In genomic region chr9:72208296-72208695, GRCm38 (mm10) we compare ENCODE assay signal across 15 mouse cellular contexts.
"Had no signal": no experiment of that assay in that cellular context is flagged by ENCODE, and none has a peak within 500 bp of the region (broad histone marks: within the 10 kb centered on the region; RNA-seq: fewer than 3 reads in every experiment).

No protein-coding gene starts in this region.

- DNase-seq: kidney, adult 2 months; kidney, postnatal 25 days; layer of hippocampus, adult 9-11 months; liver, embryonic 13.5 days; lung, adult 2 months; lung, postnatal 14 days; lung, postnatal 4 days; midbrain, embryonic 14.5 days; retina, postnatal 1 day; right cerebral cortex, postnatal 25 days had no signal

- H3K4me3 ChIP-seq: layer of hippocampus, adult 2 months; left cerebral cortex, adult 2 months; liver, embryonic 13.5 days; neural tube, embryonic 13.5 days had no signal

- H3K27me3 ChIP-seq: liver, embryonic 13.5 days; neural tube, embryonic 13.5 days had no signal

- H3K27ac ChIP-seq: kidney, postnatal 0 days; layer of hippocampus, adult 2 months; left cerebral cortex, adult 2 months; liver, embryonic 13.5 days; neural tube, embryonic 13.5 days; stomach, postnatal 0 days had no signal

- H3K36me3 ChIP-seq: liver, embryonic 13.5 days; neural tube, embryonic 13.5 days had no signal

- H3K4me1 ChIP-seq: liver, embryonic 13.5 days; neural tube, embryonic 13.5 days had no signal
